Mouse (Mus musculus): Measurements from ENCODE around the gene Ostc. TPM values are rescaled to one million over a fixed set of nuclear protein-coding genes. Genes with fewer than 3 reads are reported as not detected.
A peak's percentile ranks its signal among the peaks of the same experiment; 100 is the strongest.

Ostc gene
- polyA plus RNA-seq, 1 experiment from 2014 or later = 244 TPM

GRCm38 (mm10) chr3:130702289-130702688, 7.0 kb downstream of the Ostc start:
- H3K4me3 ChIP-seq (ENCODE audit: control insufficient read depth in 1 of 2, insufficient read depth in 1 of 2, low read depth in 1 of 2, low read length in 2 of 2) = no peak overlapping the region
- ATAC-seq (ENCODE audit: insufficient number of reproducible peaks, insufficient read depth, low FRiP score, low read depth) = no peak
- H3K4me2 ChIP-seq (ENCODE audit: low read length) = no peak overlapping the region
- H3K4me1 ChIP-seq (ENCODE audit: control insufficient read depth in 2 of 2, insufficient read depth in 2 of 2, low read length in 2 of 2) = no peaks in the 10 kb centered on the region
- 84% methylated on average over 6 of the region's 6 CpGs for WGBS
- H3K36me3 ChIP-seq (ENCODE audit: control insufficient read depth, insufficient read depth, low read length) = peaks cover 68% of the 10 kb centered on the region
- H3K27ac ChIP-seq (replicated peaks in 1 of 2; ENCODE audit: control insufficient read depth in 1 of 2, insufficient read depth in 1 of 2, low read depth in 2 of 2, low read length in 2 of 2) = no peak overlapping the region
- H3K27me3 ChIP-seq (ENCODE audit: control insufficient read depth, insufficient read depth, low read length) = no peaks in the 10 kb centered on the region
- no peak overlapping the region for H3K9ac ChIP-seq (ENCODE audit: low read length)
- no peaks in the 10 kb centered on the region for H3K9me3 ChIP-seq (ENCODE audit: control insufficient read depth, low read length)

GRCm38 (mm10) chr3:130697622-130698021, 11.6 kb downstream of the Ostc start:
- no peak overlapping the region for H3K4me2 ChIP-seq (ENCODE audit: low read length)
- H3K27me3 ChIP-seq (ENCODE audit: control insufficient read depth, insufficient read depth, low read length) = no peaks in the 10 kb centered on the region
- 72% methylated on average over 4 of the region's 4 CpGs for WGBS
- H3K9me3 ChIP-seq (ENCODE audit: control insufficient read depth, low read length) = no peaks in the 10 kb centered on the region
- H3K9ac ChIP-seq (ENCODE audit: low read length) = no peak overlapping the region
- no peaks in the 10 kb centered on the region for H3K4me1 ChIP-seq (ENCODE audit: control insufficient read depth in 2 of 2, insufficient read depth in 2 of 2, low read length in 2 of 2)
- peaks cover 72% of the 10 kb centered on the region for H3K36me3 ChIP-seq (ENCODE audit: control insufficient read depth, insufficient read depth, low read length)
- H3K4me3 ChIP-seq (ENCODE audit: control insufficient read depth in 1 of 2, insufficient read depth in 1 of 2, low read depth in 1 of 2, low read length in 2 of 2) = no peak overlapping the region
- no peak for ATAC-seq (ENCODE audit: insufficient number of reproducible peaks, insufficient read depth, low FRiP score, low read depth)
- no peak overlapping the region for H3K27ac ChIP-seq (replicated peaks in 1 of 2; ENCODE audit: control insufficient read depth in 1 of 2, insufficient read depth in 1 of 2, low read depth in 2 of 2, low read length in 2 of 2)

GRCm38 (mm10) chr3:130694705-130695104, 14.5 kb downstream of the Ostc start:
- H3K4me2 ChIP-seq (ENCODE audit: low read length) = no peak overlapping the region
- H3K9me3 ChIP-seq (ENCODE audit: control insufficient read depth, low read length) = no peaks in the 10 kb centered on the region
- H3K4me3 ChIP-seq (ENCODE audit: control insufficient read depth in 1 of 2, insufficient read depth in 1 of 2, low read depth in 1 of 2, low read length in 2 of 2) = no peak overlapping the region
- no peak overlapping the region for H3K9ac ChIP-seq (ENCODE audit: low read length)
- 88% methylated on average over 7 of the region's 7 CpGs for WGBS
- no peak for ATAC-seq (ENCODE audit: insufficient number of reproducible peaks, insufficient read depth, low FRiP score, low read depth)
- no peaks in the 10 kb centered on the region for H3K27me3 ChIP-seq (ENCODE audit: control insufficient read depth, insufficient read depth, low read length)
- peaks cover 42% of the 10 kb centered on the region for H3K36me3 ChIP-seq (ENCODE audit: control insufficient read depth, insufficient read depth, low read length)
- H3K27ac ChIP-seq (replicated peaks in 1 of 2; ENCODE audit: control insufficient read depth in 1 of 2, insufficient read depth in 1 of 2, low read depth in 2 of 2, low read length in 2 of 2) = no peak overlapping the region
- H3K4me1 ChIP-seq (ENCODE audit: control insufficient read depth in 2 of 2, insufficient read depth in 2 of 2, low read length in 2 of 2) = peaks cover 7 to 9% of the 10 kb centered on the region in 2 experiments; a peak in 3 of 4 replicates

DNA sequence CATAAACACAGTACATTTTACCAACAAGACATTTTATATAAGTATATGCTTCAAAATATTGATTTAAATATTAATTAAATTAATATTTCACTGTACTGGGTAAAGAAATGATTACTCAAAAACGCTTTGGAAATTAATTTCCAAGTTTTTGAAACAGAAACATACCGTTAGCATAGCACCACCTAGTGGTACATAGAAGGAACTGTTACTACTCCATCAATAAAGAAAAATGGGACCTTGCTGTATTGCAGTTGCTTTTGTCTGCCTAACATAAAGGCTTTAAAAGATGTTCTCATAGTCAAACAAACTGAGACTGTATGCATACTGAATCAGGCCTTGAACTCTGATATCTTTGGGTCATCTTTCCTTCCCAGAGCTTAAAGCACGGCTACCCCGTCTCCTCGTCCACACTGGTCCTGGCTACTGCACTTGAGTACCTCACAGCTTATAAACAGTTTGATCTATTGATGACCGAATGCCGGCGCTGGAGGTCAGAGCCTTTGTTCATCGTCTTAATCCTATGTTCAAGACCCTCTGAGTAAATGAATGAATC, 15.1 kb downstream of the Ostc start:
- 67% methylated on average over 9 of the region's 9 CpGs for WGBS
- Histone ChIP-seq H3K4me1 (ENCODE audit: control insufficient read depth in 2 of 2, insufficient read depth in 2 of 2, low read length in 2 of 2) (peaks cover 7 to 9% of the 10 kb centered on the region in 2 experiments; a peak in 3 of 4 replicates), H3K27ac (replicated peaks in 1 of 2; ENCODE audit: control insufficient read depth in 1 of 2, insufficient read depth in 1 of 2, low read depth in 2 of 2, low read length in 2 of 2) (no peak overlapping the region), H3K4me2 (ENCODE audit: low read length) (no peak overlapping the region), H3K9ac (ENCODE audit: low read length) (no peak overlapping the region), H3K27me3 (ENCODE audit: control insufficient read depth, insufficient read depth, low read length) (no peaks in the 10 kb centered on the region), H3K36me3 (ENCODE audit: control insufficient read depth, insufficient read depth, low read length) (peaks cover 37% of the 10 kb centered on the region), H3K9me3 (ENCODE audit: control insufficient read depth, low read length) (no peaks in the 10 kb centered on the region), H3K4me3 (ENCODE audit: control insufficient read depth in 1 of 2, insufficient read depth in 1 of 2, low read depth in 1 of 2, low read length in 2 of 2) (no peak overlapping the region)
- ATAC-seq (ENCODE audit: insufficient number of reproducible peaks, insufficient read depth, low FRiP score, low read depth) = no peak

- 22% methylated on average over 12 of the region's 12 CpGs for WGBS
- peak overlapping the region; percentile 44 to 47 for H3K4me3 ChIP-seq (ENCODE audit: control insufficient read depth in 1 of 2, insufficient read depth in 1 of 2, low read depth in 1 of 2, low read length in 2 of 2)
- H3K27me3 ChIP-seq (ENCODE audit: control insufficient read depth, insufficient read depth, low read length) = no peaks in the 10 kb centered on the region
- peaks cover 23% of the 10 kb centered on the region for H3K36me3 ChIP-seq (ENCODE audit: control insufficient read depth, insufficient read depth, low read length)
- peak overlapping the region; percentile 71 for H3K9ac ChIP-seq (ENCODE audit: low read length)
- H3K9me3 ChIP-seq (ENCODE audit: control insufficient read depth, low read length) = no peaks in the 10 kb centered on the region
- H3K4me2 ChIP-seq (ENCODE audit: low read length) = peak overlapping the region; percentile 94
- H3K27ac ChIP-seq (replicated peaks in 1 of 2; ENCODE audit: control insufficient read depth in 1 of 2, insufficient read depth in 1 of 2, low read depth in 2 of 2, low read length in 2 of 2) = peak overlapping the region; percentile 77 to 86
- H3K4me1 ChIP-seq (ENCODE audit: control insufficient read depth in 2 of 2, insufficient read depth in 2 of 2, low read length in 2 of 2) = peaks cover 7 to 9% of the 10 kb centered on the region in 2 experiments; a peak in 3 of 4 replicates
- ATAC-seq (ENCODE audit: insufficient number of reproducible peaks, insufficient read depth, low FRiP score, low read depth) = peak; percentile 38; the same call in 1 of the 2 replicates
These were observed 17.6 kb downstream of the Ostc start for GRCm38 (mm10) chr3:130691596-130692170.

- Histone ChIP-seq H3K9ac (ENCODE audit: low read length) (peak overlapping the region; percentile 71), H3K27ac (replicated peaks in 1 of 2; ENCODE audit: control insufficient read depth in 1 of 2, insufficient read depth in 1 of 2, low read depth in 2 of 2, low read length in 2 of 2) (peak overlapping the region; percentile 77 to 86), H3K27me3 (ENCODE audit: control insufficient read depth, insufficient read depth, low read length) (no peaks in the 10 kb centered on the region), H3K4me3 (ENCODE audit: control insufficient read depth in 1 of 2, insufficient read depth in 1 of 2, low read depth in 1 of 2, low read length in 2 of 2) (peak overlapping the region; percentile 44 to 47), H3K4me2 (ENCODE audit: low read length) (peak overlapping the region; percentile 94), H3K36me3 (ENCODE audit: control insufficient read depth, insufficient read depth, low read length) (peaks cover 16% of the 10 kb centered on the region), H3K9me3 (ENCODE audit: control insufficient read depth, low read length) (no peaks in the 10 kb centered on the region), H3K4me1 (ENCODE audit: control insufficient read depth in 2 of 2, insufficient read depth in 2 of 2, low read length in 2 of 2) (peaks cover 7 to 9% of the 10 kb centered on the region in 2 experiments; a peak in 3 of 4 replicates)
- WGBS = 3% methylated on average over 20 of the region's 20 CpGs
- ATAC-seq (ENCODE audit: insufficient number of reproducible peaks, insufficient read depth, low FRiP score, low read depth) = peak; percentile 67
These were observed 18.2 kb downstream of the Ostc start for GRCm38 (mm10) chr3:130690834-130691595.

DNA sequence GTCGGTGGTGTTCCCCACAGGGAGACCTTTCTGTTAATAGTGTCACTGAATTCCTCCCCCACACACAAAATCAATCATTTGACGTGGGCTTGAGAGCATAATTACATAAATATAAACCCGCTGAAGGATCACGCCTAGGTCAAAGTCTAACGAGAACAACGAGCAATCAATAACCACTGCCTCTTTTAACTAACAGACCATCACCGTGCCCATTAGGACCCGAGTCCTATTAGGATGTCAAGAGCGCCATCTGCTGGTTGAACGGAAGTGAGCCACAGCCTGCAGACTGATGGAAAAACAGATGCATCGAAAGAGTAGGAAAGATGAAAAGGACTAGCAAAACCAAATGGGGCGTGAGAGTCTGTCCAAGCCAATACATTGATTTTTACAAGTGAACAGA, 19.6 kb downstream of the Ostc start:
- ATAC-seq (ENCODE audit: insufficient number of reproducible peaks, insufficient read depth, low FRiP score, low read depth) = no peak
- no peak overlapping the region for H3K27ac ChIP-seq (replicated peaks in 1 of 2; ENCODE audit: control insufficient read depth in 1 of 2, insufficient read depth in 1 of 2, low read depth in 2 of 2, low read length in 2 of 2)
- H3K4me3 ChIP-seq (ENCODE audit: control insufficient read depth in 1 of 2, insufficient read depth in 1 of 2, low read depth in 1 of 2, low read length in 2 of 2) = no peak overlapping the region
- WGBS = 23% methylated on average over 12 of the region's 12 CpGs
- H3K4me1 ChIP-seq (ENCODE audit: control insufficient read depth in 2 of 2, insufficient read depth in 2 of 2, low read length in 2 of 2) = peaks cover 7 to 9% of the 10 kb centered on the region in 2 experiments; a peak in 3 of 4 replicates
- H3K27me3 ChIP-seq (ENCODE audit: control insufficient read depth, insufficient read depth, low read length) = no peaks in the 10 kb centered on the region
- H3K36me3 ChIP-seq (ENCODE audit: control insufficient read depth, insufficient read depth, low read length) = peaks cover 3% of the 10 kb centered on the region
- H3K9me3 ChIP-seq (ENCODE audit: control insufficient read depth, low read length) = no peaks in the 10 kb centered on the region
- H3K4me2 ChIP-seq (ENCODE audit: low read length) = no peak overlapping the region
- no peak overlapping the region for H3K9ac ChIP-seq (ENCODE audit: low read length)
